Mouse (Mus musculus) G1E-ER4 (cell line): ENCODE results near the gene Grb2. TPM values are rescaled to one million over a fixed set of nuclear protein-coding genes. Genes with fewer than 3 reads are reported as not detected.

Experiments used
- GATA1 ChIP-seq: IDR thresholded peaks from one replicate; pipeline ENCODE4 v1.8.0; 2012; ENCODE audit warnings: low read length, inconsistent platforms
- polyA plus RNA-seq: library from polyadenylated mRNA; stranded (reverse); fragments of >175 nt; gene quantifications from 2 replicates; pipeline ENCODE4 v1.2.3, GENCODE M21; 2012

Grb2 gene
- polyA plus RNA-seq, 1 experiment, result 209 TPM

GRCm38 (mm10) chr11:115599722-115600121, 108.7 kb downstream of the Grb2 start:
- no peak for TF ChIP-seq GATA1

DNA sequence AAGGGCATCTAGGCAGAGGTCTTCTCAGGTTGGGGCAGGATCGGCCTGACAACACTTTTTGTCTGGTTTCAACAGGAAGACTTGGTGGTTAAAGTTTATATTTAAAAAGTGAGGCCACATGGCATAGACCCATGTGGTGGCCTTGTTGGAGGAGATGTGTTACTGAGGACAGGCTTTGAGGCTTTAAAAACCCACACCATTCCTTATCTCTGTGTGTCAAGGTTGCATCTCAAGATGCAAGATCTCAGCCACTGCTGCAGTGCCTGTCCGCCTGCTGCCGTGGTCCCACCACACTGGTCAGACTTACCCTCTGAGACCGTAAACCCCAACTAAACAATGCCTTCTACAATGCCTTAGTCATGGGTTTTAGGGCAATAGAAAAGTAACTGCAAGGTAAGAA, 110.1 kb downstream of the Grb2 start:
- TF ChIP-seq GATA1, result peak; percentile 8

GRCm38 (mm10) chr11:115595209-115595608, 113.2 kb downstream of the Grb2 start:
- no peak for TF ChIP-seq GATA1

Other genes starting within 250 kb of the Grb2 start
- not detected in 2 replicates for gene Slc16a5, start 246.1 kb downstream of the Grb2 start, polyA plus RNA-seq
- 22.5 and 23.0 TPM in 2 replicates for gene Armc7, start 232.9 kb downstream of the Grb2 start, polyA plus RNA-seq
- gene Nt5c, start 216.7 kb downstream of the Grb2 start, polyA plus RNA-seq, result 142 and 157 TPM in 2 replicates
- 254 and 306 TPM in 2 replicates for gene Jpt1, start 194.2 kb downstream of the Grb2 start, polyA plus RNA-seq
- gene Sumo2, start 172.3 kb downstream of the Grb2 start, polyA plus RNA-seq, result 337 and 347 TPM in 2 replicates
- gene Nup85, start 144.2 kb downstream of the Grb2 start, polyA plus RNA-seq, result 55.2 and 57.4 TPM in 2 replicates
- 66.9 and 85.8 TPM in 2 replicates for gene Mrps7, start 104.7 kb downstream of the Grb2 start, polyA plus RNA-seq
- gene Gga3, start 104.5 kb downstream of the Grb2 start, polyA plus RNA-seq, result 73.5 and 127 TPM in 2 replicates
- 30.0 and 42.5 TPM in 2 replicates for gene Mif4gd, start 95.6 kb downstream of the Grb2 start, polyA plus RNA-seq
- gene Slc25a19, start 80.3 kb downstream of the Grb2 start, polyA plus RNA-seq, result 23.0 and 23.2 TPM in 2 replicates
- 54.3 and 62.3 TPM in 2 replicates for gene Tmem94, start 56.8 kb upstream of the Grb2 start, polyA plus RNA-seq
- gene Caskin2, start 105.0 kb upstream of the Grb2 start, polyA plus RNA-seq, result 0.68 and 0.82 TPM in 2 replicates
- gene Tsen54, start 106.1 kb upstream of the Grb2 start, polyA plus RNA-seq, result 50.6 and 63.7 TPM in 2 replicates
- 23.4 and 41.3 TPM in 2 replicates for gene Llgl2, start 115.5 kb upstream of the Grb2 start, polyA plus RNA-seq
- gene Myo15b, start 149.8 kb upstream of the Grb2 start, polyA plus RNA-seq, result 0.41 and 0.46 TPM in 2 replicates
- 9.2 and 13.4 TPM in 2 replicates for gene Smim5, start 191.4 kb upstream of the Grb2 start, polyA plus RNA-seq
- gene Smim6, start 203.4 kb upstream of the Grb2 start, polyA plus RNA-seq, result 0.21 TPM in 1 of 2 replicates, not detected in the other
- 26.9 and 40.4 TPM in 2 replicates for gene Sap30bp, start 224.7 kb upstream of the Grb2 start, polyA plus RNA-seq
- gene Recql5, start 224.9 kb upstream of the Grb2 start, polyA plus RNA-seq, result 13.3 and 22.0 TPM in 2 replicates